Mouse (Mus musculus) c-Kit-positive CD71-negative TER-119-negative erythroid progenitor cells, embryonic 14.5 days (primary cell): ENCODE results near the gene Naa20.

Experiments used
- DNase-seq: peaks from one replicate; pipeline ENCODE4 v3.0.0-alpha.2; 2013; ENCODE audit warnings: low read depth

Naa20 gene

DNA sequence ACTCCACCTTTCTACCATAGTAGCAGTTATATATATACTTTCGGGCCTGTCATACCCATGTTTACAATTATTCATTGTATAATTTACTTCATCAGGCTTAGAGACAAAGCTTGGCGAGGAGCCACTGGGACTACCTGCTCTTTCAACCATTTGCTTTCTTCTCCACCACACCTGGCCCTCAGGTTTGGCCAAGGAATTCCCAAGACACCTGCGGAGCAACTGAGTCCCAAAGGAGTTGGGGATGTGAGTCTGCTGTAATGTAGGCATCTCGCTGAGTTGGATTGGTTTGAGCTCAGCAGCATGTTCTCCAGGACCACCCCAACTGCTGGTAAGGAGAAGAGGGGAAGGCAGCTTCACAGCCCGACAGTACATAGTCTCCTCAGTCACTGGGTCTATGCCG, at the start of gene Naa20:
Gene Naa20 (plus strand): TSS at position 239 of the 400 bp plus-strand sequence.
- no peak for DNase-seq

DNA sequence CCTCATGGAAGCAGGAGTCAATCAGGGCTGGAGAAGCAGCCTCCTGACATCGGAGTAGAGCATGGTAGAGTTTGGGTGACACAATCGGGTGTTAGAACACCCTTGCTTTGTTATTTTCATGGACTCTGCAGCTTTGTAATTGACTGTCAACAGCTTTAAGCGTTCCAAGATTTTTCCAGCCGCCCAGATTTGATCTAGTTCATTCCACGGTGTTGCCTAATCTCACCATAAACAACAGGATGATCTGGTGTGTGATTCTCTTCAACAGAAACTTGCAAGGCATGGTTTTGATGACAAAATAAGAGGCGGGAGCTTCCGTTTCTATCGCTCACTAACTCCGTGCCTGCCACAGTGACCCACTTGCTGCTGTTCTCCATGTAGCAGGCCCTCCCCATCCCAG, 46.1 kb upstream of the Naa20 start:
- no peak for DNase-seq

DNA sequence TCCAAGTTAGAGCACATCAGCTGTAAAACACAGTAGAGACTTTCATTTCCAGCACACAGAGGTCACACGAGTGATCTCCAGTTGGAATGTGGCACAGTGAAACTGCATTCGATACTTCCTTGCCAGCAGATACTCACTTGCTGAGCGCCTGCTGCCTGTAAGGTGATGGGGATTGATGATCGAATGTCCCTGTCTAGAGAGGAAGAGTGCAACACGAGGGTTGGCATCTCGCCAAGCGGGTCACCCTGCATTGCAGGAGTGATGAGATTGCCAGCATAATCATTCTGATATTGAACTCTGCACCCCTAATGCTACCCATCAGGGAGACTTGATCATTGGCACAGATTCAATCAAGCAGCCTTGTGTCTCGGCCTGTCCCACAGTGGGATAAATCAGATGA, 44.0 kb upstream of the Naa20 start:
- DNase-seq = no peak

DNA sequence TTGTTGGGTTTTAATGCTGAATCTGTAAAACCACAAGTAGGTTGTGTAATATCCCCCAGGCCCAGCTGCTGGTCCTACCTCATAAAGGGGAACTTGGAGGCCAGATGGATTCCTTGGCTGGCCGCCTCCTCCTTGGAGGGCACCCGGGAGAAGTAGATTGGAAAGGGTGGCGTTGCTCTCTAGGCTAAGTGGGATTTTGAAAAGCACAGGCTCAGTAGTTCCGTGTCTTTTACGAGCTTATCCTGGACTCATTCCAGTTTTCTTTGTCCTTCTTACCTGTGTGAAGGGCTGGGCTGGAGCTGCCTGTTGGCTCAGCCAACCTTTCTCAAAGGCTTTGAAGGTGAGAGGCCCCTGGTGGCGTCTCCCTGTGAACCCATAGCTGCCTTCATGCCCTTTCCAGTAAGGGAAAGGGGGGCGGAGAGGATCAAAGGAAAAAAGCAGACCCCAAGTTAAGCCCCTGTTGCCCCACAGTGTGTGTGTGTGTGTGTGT, 42.4 kb upstream of the Naa20 start:
- DNase-seq = peak; percentile 43

DNA sequence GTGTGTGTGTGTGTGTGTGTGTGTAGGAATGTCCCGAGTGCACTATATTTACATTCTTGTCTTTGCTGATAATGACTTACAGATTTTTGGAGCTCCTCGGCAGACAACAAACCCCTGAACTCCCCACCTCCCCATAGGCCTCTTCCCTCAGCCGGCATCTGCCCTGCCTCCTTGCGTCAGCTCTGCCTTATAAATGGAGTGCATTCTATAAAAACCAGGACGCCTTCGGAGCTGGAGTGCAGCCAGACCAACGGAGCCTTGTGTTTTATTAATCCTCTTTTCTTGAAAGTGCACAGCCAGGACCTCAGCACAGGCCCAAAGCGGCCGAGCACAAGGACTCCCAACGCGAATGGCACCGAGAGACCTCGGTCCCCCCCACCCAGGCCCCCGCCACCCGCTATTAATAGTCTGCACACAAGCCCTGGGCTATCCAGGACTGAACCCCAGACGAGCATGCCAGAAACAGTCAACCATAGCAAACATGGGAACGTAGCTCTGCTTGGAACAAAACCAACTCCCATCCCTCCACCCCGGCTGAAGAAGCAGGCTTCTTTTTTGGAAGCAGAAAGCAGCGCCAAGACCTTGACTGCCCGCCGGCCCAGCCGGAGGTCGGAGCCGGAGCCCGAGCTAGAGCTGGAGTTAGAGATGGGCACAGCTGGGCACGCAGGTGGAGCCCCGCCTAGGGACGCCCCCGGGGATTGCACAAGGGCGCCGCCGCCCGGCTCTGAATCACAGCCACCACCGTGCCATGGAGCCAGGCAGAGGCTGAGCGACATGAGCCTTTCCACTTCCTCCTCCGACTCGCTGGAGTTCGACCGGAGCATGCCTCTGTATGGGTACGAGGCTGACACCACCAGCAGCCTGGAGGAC, 41.7 kb upstream of the Naa20 start:
- DNase-seq = no peak

DNA sequence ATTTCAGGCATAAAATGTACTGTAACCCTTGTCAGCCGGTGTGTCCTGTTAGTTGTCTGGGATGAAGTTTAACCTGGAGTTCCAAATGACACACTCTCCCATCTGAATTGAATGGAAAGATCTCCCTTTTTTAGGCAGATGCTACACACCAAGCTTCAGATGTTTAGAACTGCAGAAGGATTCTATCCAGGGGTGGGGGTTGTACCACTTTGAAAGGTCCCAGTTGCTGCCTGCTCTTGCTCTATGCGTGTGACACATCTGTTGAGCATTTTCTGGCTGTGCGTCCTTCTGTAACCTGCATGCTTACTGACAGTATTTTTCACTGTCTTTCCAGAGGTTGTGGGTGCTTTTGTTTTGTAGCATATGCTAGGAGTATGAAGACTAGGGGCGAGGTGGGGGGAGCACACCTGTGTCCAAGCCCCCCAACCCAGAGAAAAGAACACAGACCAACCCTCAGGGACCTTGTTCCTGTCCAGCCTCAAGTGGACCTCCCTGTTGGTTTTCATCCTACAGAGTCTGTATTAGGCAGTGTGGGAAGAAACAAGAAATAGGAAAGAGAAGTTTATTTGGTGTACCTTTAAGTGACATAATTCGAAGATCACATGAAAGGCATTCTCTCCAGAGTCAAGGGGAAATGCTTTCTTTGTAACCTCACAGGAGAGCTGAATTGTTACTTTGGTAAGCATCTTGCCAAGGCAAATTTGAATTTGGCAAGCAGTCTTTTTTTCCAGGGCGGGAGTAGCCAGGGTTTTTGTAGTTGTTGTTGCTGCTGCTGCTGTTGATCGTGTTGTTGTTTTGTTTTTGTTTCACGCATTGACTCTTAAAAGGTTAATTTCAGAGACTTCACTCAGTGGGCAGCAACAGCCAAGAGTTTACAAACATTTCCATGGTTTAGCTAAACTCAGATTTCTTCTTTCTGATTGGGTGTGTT, 40.4 kb upstream of the Naa20 start:
- DNase-seq = no peak

DNA sequence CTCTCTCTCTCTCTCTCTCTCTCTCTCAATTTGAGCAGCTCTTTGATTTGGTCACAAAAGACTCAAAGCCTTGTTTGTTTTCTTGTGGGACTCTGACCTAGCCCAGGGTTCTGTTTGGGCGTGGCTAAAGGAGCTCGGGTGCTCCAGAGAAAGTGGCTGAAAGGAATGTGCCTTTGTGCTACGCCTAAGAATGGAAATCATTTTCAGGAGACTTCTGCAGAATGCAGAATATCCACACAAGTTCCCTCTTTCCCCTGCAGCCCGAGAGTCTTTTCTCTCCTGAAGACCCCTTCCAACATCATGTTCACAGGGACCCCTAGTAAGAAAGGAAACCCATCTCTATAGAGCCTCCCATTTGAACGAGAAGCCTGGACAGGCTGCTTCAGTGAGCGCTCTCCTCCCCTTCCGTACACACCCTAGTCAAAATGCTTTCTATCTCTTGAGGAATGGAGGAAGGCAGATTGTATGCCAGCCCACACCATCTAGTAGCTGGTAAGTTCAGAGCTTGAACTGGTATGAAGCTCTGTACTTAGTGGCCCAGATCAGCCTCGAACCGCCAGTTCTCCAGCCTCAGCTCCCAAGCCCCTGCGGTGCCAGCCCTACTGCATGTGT, 39.6 kb upstream of the Naa20 start:
- no peak for DNase-seq

DNA sequence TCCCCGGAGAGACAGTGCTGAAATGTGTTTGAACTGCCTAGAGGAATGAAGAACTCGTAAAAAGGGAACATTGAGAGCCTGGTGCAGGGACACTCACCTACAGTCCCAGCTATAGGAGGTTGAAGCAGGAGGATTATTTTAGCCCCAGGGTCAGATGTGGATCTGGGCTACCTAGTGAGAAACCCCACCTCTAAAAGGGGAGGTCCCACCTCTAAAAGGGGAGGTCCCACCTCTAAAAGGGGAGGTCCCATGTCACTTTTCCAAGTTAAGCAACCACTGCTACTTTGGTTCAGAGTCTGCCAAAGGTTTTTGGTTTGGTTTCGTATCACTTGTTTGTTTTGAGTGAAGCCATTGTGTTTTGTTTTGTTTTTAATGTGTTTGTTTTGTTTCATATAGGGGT, 36.6 kb upstream of the Naa20 start:
- DNase-seq = no peak

DNA sequence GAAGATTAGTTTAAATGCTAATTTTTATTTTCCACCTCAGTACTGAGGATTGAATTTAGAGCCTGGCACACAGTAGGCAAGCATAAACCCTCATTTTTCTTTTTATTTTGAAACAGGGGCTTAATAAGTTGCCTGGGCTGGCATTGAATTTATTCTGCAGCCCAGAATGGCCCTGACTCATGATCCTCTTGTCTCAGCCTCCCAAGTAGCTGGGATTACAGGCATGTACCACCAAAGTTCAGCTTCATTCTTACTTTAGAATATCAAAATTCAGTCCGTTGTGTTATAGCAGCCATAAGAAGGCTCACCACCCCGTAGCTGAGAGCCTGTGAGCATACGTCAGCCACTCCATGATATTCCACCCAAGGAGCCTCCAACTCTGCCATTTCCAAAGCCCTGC, 35.7 kb upstream of the Naa20 start:
- DNase-seq = no peak

DNA sequence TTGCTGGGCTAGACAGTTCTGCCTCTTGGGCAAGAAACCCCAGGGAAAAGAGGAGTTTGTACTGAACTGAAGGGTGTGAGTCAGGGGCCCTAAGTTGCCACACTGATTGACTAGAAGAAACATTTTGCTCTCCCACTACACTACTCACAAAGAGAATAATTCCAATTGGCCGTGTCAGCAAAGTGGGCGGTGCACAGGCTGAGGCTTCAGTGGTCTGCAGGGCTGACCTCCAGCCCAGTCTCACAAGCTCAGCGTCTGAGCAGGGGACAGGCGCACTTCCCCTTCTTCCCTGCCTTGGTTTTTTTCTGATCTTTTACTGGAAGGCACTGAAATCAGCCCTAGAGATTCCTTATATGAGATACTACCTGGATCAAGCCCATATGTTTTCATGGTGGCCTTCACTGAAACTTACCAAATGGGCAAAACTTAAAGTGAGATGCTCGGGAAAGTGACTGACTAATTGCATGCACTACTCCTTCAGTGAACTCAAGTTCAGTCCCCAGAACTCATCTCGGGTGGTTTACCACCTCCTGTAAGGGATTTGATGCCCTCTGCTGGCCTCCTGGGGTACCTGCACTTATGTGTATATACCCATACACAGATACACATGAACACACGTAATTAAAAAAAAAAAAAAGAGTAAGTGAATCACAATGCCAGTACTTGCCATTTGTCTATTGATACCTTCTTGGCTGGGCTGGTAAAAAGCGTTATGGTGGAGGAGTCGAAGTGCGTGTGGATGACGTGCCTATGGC, 35.0 kb upstream of the Naa20 start:
- DNase-seq = no peak

DNA sequence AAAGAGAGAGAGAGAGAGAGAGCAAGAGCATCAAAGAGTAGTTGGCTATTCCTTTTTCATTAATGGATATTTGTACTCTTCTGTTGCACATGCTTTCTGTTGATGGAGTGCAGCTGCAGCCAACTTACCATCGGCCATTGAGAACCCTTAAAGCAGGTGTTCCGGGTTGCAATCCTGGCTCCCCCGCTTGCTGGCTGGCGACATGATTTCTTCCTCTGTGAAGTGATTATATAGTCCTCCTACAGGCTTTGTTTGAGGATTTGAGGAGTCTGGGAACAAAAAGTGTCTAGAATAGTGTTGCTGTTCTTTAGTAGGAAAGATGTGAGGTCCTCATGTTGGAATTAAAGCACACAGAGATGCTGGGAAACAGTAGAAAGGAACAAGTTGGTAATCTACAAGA, 30.6 kb upstream of the Naa20 start:
- DNase-seq = no peak

DNA sequence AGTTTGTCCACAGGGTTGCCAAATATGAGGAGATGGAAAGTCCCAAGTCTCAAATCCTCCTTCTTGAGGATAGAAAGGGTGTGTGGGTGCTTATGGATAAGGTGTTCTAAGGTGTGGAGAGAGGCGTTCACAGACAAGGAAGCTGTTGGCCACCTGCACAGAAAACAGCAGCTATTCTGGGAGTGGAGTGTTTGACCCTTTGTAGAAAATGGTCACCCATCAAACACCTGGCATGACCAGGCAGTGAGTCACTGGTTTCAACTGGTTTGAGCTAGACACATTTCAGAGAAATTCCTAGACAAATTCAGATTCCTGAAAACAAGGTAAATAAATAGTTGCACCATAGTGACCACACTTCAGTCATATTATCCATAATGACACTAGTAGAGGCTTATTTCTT, 29.8 kb upstream of the Naa20 start:
- DNase-seq = no peak

DNA sequence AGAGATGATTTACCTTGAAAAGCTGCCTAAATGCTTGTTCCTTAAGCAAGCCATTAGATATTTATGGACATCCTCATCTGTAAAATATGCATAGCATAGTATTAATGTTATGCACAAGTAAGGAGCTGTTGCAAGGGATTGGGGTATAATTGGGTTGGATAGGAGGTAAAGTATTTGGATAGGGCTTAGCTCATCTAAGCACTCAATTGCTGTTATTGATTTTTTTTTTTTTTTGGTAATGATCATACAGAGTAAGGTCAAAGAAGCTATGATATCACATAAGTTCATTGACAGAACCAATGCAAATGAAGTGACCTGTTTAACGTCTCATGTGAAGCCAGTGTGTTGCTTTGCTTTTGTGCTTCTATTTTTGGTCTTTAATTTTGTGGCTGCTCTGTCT, 27.9 kb upstream of the Naa20 start:
- DNase-seq = no peak

DNA sequence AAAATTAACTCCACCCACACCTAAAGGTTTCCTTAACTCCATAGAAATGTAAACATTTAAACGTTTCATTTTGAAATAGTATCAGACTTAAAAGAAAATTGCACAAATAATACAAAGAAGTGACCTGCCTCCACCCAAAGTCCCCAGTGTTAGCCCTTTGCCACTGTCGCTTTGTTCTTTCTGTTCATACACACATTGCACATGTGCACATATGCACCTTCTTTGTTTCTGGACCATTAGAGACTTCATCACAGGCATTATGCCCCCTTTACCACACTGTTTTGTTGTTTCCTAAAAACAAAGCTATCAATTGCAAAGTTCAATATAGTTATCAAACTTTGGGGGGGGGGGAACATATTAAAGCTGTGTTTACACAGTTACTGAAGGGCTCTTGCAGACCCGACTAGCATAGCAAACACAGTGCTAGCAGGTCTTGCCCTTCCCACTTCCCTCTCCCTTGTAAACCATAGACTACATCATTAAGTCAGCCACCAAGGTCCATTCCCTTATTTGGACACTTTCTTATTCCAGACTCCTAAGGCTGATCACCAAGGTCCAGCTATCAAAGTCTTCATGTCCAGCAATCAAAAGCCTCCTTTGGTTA, 26.9 kb upstream of the Naa20 start:
- DNase-seq = no peak

DNA sequence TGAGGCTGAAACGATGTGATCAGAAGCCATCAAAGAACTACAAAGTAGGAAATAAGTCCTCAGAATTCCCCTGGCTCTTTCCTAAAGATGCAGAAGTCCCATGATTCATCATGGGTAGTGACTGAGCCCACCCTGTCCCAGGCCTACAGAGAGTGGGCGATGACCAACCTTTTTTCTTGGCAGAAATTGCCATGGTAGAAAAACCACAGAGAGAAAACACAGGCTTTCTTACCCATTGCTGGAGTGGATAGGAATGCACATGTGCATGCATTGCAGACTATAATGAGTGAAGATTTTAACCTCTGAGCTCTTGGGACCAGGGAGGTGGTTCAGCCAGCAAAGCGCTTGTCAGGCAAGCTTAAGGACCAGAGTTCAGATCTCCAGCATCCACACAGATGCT, 24.7 kb upstream of the Naa20 start:
- DNase-seq = no peak

DNA sequence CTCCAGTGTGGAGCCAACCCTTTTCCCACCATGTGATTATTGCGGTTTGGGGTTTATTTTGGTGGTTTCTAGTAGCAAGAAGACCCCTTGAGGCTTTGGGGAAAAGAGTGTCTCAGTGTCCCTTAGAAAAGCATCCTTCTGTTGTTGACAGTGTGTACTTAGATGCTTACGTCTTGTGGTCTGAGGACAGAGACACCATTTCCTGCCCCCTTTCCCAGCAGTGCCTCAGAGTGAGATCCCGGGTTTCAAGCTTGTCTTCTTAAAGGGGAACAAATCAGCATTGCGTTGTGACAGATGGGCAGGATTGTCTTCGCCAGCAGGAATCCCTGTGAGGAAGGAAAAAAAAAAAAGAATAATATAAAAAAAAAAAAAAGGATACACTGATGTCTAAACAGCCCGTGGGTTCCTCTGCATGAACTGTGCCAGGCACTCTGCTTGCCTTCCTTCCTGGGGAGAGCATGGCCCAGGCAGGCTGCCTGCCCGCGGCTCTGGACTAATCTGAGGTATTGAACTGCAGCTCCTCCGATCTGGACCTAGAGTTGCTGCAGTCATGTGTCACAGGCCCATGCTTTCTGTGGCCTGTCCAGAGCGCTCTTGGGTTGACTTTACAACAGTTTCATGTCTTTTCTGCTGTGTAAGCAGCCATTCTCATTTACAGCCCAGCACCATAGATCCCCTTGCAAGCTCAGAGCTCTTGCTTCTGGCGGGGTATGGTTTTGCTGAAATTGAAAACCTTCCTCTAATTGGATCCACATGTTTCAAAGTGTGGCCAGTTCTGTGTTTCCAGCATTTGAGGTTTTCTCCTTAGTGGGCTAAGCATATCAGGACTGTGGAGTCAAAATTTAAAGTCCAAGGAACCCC, 20.8 kb upstream of the Naa20 start:
- DNase-seq = no peak

DNA sequence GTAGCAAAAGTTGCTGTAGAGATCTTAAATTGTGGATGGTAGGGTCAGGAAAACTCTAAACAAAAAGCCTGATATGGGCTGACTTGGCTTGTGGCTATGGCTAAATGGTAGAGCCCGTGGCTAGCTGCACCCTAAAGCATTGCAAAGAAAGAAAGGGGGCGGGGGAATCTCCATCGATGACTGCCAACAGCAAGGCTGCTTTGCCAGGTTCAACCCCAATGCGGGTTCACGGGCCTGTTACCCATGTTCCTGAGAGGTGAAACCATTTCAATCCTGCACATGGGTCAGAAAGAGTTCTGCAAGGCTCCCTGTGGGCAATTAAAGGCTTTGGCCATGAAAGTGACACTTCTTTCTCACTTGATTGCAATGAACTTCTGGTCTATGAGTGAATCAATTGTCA, 20.0 kb upstream of the Naa20 start:
- no peak for DNase-seq

DNA sequence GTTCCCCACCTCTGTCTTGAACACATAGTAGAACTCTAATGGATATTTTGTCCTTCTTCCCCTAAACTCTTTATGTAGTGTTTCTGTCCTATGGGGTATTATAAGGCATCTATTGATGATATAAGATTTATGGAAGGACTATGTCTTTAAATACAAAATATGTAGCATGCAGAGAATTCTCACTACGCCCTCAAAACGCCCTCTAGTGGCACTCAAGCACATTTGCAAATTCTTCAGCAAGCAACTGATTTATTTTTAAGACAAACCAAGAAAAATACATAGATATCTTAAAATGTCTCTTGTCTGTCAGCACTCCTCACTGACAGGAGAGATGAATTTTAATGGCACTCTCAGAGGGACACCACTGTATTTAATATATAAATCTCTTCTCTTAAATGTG, 19.5 kb upstream of the Naa20 start:
- no peak for DNase-seq

DNA sequence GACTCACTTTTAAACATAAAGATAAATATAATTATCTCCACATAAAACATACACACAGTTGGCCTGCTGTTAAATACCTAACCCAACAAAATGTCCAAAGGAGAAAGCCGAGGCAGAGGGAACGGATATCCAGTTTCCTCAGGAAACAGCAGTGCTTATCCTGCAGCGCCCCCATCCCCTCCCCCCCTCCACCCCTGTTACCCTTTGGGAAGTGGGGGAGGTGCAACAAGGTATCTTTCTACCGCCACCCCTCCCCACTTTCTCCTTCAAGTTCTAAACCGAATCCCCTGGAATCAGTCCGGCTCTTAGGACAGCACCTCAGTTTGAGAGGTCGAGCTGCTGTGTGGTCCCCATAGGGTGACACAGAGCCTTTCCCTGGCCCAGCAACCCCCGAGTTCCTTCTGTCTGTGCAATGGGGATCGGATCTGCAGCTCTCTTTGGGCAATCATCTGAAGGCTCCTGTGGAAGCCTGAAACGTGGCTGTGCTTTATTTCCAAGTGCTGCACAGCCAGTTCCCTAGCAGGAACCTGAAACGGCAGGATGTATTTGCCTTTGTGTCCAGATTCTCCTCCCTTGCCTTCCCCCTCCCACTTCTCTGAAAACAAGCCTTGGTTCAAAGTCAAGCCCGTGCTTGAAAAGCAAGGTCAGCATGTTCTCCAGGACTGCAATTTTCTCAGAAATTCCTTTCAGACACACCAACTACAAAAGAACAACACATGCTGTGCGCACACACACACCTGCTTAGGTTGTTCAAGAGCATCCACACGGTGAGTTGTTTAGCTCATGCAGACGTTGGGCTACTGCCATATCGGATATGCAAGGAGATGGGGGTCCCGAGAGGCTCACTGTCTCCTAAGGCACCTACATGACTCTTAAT, 17.6 kb upstream of the Naa20 start:
- DNase-seq = no peak
